Mouse (Mus musculus): ENCODE measurements around the gene Atg16l2.

Gene Atg16l2

DNA sequence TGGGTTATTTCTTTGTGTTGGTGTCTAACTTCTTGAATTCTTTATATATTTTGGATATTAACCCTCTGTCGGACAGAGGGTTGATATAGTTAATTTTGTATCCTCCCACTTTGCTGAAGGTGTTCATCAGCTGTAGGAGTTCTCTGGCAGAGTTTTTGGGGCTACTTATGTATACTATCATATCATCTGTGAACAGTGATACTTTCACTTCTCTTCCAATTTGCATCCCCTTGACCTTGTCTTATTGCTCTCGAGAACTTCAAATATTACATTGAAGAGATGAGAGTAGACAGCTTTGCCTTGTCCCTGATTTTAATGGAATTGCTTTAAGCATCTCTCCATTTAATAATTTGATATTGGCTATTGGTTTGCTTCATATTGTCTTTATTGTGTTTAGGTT lies 78.5 kb downstream of the Atg16l2 start:
- DNase-seq (ENCODE audit: low spot score), result no peak

DNA sequence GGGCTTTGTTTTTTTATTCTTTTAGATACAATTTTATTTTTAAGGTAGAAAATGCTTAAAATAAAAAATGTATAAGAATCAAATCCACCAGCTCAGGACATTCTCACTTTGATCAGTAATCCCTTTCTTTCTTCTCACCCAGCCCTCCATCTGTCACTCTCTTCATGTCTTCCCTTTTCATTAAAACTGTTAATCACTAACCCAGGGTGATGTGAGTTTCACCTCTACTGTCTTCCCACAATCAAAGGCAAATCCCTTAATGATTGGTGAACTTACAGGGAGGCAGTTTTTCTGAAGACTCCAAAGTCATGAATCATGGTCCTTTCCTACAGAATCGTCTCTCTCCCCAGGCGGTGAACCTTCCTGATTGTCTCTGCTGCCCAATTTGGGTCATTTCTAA lies 85.3 kb downstream of the Atg16l2 start:
- no peak for DNase-seq (ENCODE audit: low spot score)

DNA sequence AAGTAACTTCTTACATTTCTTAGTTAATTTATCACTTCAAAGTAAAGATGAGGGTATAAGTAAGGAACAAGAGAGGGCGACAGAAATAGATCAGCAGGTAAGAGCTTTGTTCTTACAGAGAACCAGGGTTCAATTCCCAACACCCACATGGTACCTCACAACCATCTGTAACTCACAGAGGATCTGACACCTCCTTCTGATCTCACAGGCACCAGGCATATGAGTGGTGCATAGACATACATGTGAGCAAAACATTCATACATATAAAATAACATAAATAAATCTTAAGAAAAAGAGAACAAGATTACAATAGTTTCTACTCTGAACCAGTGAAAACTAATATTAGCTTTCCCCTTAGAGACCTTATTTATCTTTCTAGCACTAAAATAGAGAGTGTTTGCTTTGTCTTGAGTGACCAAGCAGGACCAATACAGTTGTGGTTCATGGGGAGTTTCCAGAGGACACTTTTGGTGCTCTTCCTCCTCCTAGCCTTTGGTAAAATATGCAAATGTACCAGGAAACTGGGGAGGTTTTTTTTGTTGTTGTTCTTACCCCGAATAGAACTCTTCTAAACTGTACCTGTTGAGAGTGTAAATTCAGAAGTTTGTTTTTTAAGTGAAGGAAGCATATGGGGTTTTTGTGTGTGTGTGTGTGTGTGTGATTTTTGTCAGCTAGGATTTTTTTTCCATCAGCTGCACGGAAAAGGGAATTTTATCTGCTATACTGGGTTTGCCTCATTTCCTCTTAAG lies 88.4 kb downstream of the Atg16l2 start:
- DNase-seq (ENCODE audit: low spot score), result no peak
